Mouse (Mus musculus): ENCODE measurements around the gene Dbnl. TPM values are rescaled to one million over a fixed set of nuclear protein-coding genes. Genes with fewer than 3 reads are reported as not detected.
"Not testable (repeated sequence)": the region's sequence is repeated elsewhere in the genome, so short reads cannot be mapped to it uniquely, and the experiment has no call there.

The Dbnl gene
- polyA plus RNA-seq, 1 experiment from 2014 or later: 116 TPM

DNA sequence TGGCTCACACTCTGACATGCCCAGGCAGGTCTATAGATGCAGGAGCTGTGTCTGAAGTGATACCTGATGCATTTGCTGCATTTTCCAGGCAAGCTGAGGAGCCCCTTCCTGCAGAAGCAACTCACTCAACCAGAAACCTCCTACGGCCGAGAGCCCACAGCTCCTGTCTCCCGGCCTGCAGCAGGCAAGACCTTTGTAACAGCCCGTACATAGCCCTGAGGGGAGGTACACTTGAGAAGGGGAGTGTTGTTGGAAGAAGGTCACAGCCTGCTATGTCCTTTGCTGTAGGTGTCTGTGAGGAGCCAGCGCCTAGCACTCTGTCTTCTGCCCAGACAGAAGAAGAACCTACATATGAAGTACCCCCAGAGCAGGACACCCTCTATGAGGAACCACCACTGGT, 9.6 kb downstream of the Dbnl start:
- no peaks in the 10 kb centered on the region for H3K27me3 ChIP-seq
- H3K9me3 ChIP-seq (replicated peaks): no peaks in the 10 kb centered on the region
- ATAC-seq (replicated peaks; ENCODE audit: low FRiP score): no peak
- no peak overlapping the region for H3K27ac ChIP-seq
- H3K36me3 ChIP-seq: peaks cover 84% of the 10 kb centered on the region
- peaks cover 8% of the 10 kb centered on the region; the same call in 1 of the 2 replicates for H3K4me1 ChIP-seq
- H3K4me2 ChIP-seq: no peak overlapping the region
- 76% methylated on average over 5 of the region's 5 CpGs for WGBS
- no peak overlapping the region for H3K4me3 ChIP-seq (replicated peaks)
- no peak overlapping the region for H3K9ac ChIP-seq

DNA sequence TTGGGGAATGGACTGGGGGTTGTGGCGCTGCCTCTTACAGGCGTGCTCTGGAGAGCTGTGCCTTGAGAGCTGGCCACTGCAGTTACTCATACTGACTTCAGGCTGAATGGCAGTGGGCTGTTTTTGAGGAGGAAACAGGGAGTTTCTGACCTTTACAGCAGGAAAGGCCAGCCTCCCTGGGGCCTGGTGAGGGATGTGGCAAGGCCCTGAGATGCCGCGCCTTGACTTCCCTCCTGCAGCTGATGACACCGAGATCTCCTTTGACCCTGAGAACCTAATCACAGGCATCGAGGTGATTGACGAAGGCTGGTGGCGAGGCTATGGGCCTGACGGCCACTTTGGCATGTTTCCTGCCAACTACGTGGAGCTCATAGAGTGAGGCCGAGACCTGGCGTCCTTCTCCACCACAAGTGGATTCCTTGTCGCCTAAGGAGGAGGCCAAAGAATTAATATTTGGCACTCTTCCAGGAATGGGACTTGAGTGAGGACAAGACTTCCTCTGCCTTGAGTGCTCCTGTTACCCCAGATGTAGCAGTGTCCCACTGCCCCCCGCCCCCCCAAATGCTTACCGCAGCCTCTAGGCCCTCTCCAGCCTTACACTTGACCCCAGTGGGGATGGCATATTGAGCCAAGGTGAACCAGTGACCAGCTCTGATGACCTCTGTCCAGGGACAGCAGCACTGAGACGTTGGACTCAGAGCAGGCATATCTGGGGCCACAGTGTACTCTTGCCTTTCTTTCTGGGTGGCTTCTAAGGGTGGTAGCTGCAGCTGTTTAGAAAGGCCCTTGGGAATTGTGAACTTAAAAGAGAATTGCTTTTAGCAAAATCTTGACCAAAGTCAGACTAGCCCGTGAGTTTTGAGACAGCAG, 11.6 kb downstream of the Dbnl start:
- H3K9ac ChIP-seq: no peak overlapping the region
- no peak overlapping the region for H3K4me3 ChIP-seq (replicated peaks)
- H3K4me1 ChIP-seq: peaks cover 18% of the 10 kb centered on the region; the same call in 1 of the 2 replicates
- no peak overlapping the region for H3K4me2 ChIP-seq
- H3K9me3 ChIP-seq (replicated peaks): no peaks in the 10 kb centered on the region
- H3K36me3 ChIP-seq: peaks cover 66% of the 10 kb centered on the region
- no peaks in the 10 kb centered on the region for H3K27me3 ChIP-seq
- no peak for ATAC-seq (replicated peaks; ENCODE audit: low FRiP score)
- 79% methylated on average over 17 of the region's 17 CpGs for WGBS
- no peak overlapping the region for H3K27ac ChIP-seq

DNA sequence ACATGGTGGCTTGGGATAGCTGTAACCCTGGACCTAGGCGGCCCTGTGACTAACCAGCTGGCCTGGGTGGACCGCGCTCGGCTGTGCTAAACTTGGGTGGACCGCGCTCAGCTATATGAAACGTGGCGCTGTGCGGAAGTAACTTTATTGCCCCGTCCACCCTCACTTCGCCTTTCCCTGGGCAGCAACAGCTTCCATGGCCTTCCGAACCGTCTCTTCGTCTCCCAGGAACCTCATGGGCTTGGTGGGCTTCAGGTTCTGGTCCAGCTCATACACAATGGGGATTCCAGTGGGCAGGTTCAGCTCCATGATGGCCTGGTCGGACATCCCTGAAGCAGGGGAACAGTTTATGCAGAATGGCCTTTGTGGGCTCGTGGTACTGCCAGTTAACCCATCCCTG, 13.2 kb downstream of the Dbnl start:
- no peaks in the 10 kb centered on the region for H3K27me3 ChIP-seq
- no peak overlapping the region for H3K4me3 ChIP-seq (replicated peaks)
- no peak overlapping the region for H3K4me2 ChIP-seq
- H3K9ac ChIP-seq: no peak overlapping the region
- H3K9me3 ChIP-seq (replicated peaks): no peaks in the 10 kb centered on the region
- peaks cover 18% of the 10 kb centered on the region; the same call in 1 of the 2 replicates for H3K4me1 ChIP-seq
- WGBS: 91% methylated on average over 16 of the region's 16 CpGs
- ATAC-seq (replicated peaks; ENCODE audit: low FRiP score): no peak
- no peak overlapping the region for H3K27ac ChIP-seq
- H3K36me3 ChIP-seq: peaks cover 50% of the 10 kb centered on the region

GRCm38 (mm10) chr11:5802005-5802404, 13.7 kb downstream of the Dbnl start:
- no peak; the same call in 1 of the 2 replicates for ATAC-seq (replicated peaks; ENCODE audit: low FRiP score)

GRCm38 (mm10) chr11:5802457-5803217, 14.3 kb downstream of the Dbnl start:
- no peak for ATAC-seq (replicated peaks; ENCODE audit: low FRiP score)
- Histone ChIP-seq H3K27ac (peak overlapping the region; percentile 45; the same call in 1 of the 2 replicates), H3K4me1 (peaks cover 18% of the 10 kb centered on the region; the same call in 1 of the 2 replicates), H3K36me3 (peaks cover 39% of the 10 kb centered on the region), H3K27me3 (no peaks in the 10 kb centered on the region), H3K4me2 (no peak overlapping the region), H3K9ac (no peak overlapping the region), H3K9me3 (replicated peaks) (no peaks in the 10 kb centered on the region), H3K4me3 (replicated peaks) (no peak overlapping the region)
- 69% methylated on average over 8 of the region's 8 CpGs for WGBS

More at GRCm38 (mm10) chr11:5802005-5802404, 13.7 kb downstream of the Dbnl start:
- H3K27me3 ChIP-seq: no peaks in the 10 kb centered on the region
- no peaks in the 10 kb centered on the region for H3K9me3 ChIP-seq (replicated peaks)
- H3K27ac ChIP-seq: 0 out of 2 replicates have a peak overlapping the region, but pooled peaks have one; percentile 45
- no peak overlapping the region for H3K4me2 ChIP-seq
- no peak overlapping the region for H3K4me3 ChIP-seq (replicated peaks)
- no peak overlapping the region for H3K9ac ChIP-seq
- peaks cover 45% of the 10 kb centered on the region for H3K36me3 ChIP-seq
- peaks cover 18% of the 10 kb centered on the region; the same call in 1 of the 2 replicates for H3K4me1 ChIP-seq
- 63% methylated on average over 12 of the region's 12 CpGs for WGBS

DNA sequence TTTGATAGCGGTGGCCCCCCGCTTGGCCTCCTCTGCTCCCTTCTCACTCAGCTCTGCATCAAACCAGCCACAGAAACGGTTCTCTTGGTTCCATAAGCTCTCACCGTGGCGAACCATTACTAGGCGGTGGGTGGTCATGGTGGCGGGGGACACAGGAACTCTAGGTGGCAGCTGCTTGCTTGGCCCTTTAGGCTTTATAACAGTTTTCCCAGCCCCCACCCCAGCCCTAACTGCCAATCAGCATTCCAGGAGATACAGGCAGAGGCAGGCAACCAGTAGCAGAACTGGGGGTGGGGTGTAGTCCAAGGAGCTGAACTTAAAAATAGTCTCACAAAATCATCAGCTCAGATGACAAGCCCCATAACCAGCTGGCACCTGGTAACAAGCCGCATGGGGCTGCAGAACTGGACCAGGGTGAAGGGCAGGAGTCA, 15.3 kb downstream of the Dbnl start, which contains the start of gene Pgam2:
Pgam2 (minus strand) TSS at position 183 of the 431 bp plus-strand sequence.
- no peak for ATAC-seq (replicated peaks; ENCODE audit: low FRiP score)
- H3K4me1 ChIP-seq: peaks cover 18% of the 10 kb centered on the region; the same call in 1 of the 2 replicates

DNA sequence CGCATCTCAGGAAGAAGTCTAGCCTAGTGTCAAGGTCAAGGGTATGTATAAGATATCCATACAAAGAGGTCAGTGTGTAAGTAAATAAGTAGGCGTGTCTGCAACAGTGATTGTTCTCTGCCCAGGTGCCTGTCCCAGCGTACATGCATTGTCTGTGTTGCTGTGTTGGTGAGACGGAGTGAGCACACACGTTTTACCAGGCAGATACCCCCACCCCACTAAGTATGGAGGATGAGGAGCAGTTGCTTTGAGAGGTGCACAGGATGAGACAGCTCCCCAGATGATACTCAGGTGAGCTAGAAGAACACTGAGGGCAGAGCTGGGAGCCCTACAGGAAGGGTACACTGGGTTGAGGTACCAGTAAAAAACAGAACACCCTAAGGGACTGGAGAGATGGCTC, 15.9 kb downstream of the Dbnl start:
- Histone ChIP-seq H3K27ac (no peak overlapping the region), H3K9ac (no peak overlapping the region), H3K27me3 (no peaks in the 10 kb centered on the region), H3K4me2 (no peak overlapping the region), H3K36me3 (peaks cover 25% of the 10 kb centered on the region), H3K4me1 (peaks cover 18% of the 10 kb centered on the region; the same call in 1 of the 2 replicates), H3K4me3 (replicated peaks) (no peak overlapping the region), H3K9me3 (replicated peaks) (no peaks in the 10 kb centered on the region; the same call in 1 of the 2 replicates)
- no peak for ATAC-seq (replicated peaks; ENCODE audit: low FRiP score)
- WGBS: 73% methylated on average over 5 of the region's 5 CpGs

More for the DNA sequence above, 15.3 kb downstream of the Dbnl start, which contains the start of gene Pgam2:
- Histone ChIP-seq H3K36me3 (peaks cover 31% of the 10 kb centered on the region), H3K27ac (peak within 1 kb of the TSS; percentile 45; the same call in 1 of the 2 replicates), H3K4me3 (replicated peaks) (no peak within 1 kb of the TSS), H3K27me3 (no peaks in the 10 kb centered on the region), H3K4me2 (no peak within 1 kb of the TSS), H3K9ac (no peak within 1 kb of the TSS), H3K9me3 (replicated peaks) (no peaks in the 10 kb centered on the region; the same call in 1 of the 2 replicates)
- WGBS: 47% methylated on average over 8 of the region's 8 CpGs

- no peak overlapping the region for H3K4me2 ChIP-seq
- no peaks in the 10 kb centered on the region; the same call in 1 of the 2 replicates for H3K9me3 ChIP-seq (replicated peaks)
- 86% methylated on average over 3 of the region's 3 CpGs for WGBS
- peaks cover 18% of the 10 kb centered on the region; the same call in 1 of the 2 replicates for H3K4me1 ChIP-seq
- no peak overlapping the region for H3K4me3 ChIP-seq (replicated peaks)
- H3K9ac ChIP-seq: no peak overlapping the region
- no peak for ATAC-seq (replicated peaks; ENCODE audit: low FRiP score)
- H3K36me3 ChIP-seq: peaks cover 10% of the 10 kb centered on the region
- no peaks in the 10 kb centered on the region for H3K27me3 ChIP-seq
- H3K27ac ChIP-seq: no peak overlapping the region
Observed at GRCm38 (mm10) chr11:5805711-5806110, 17.4 kb downstream of the Dbnl start.

GRCm38 (mm10) chr11:5807956-5808355, 19.7 kb downstream of the Dbnl start:
- ATAC-seq (replicated peaks; ENCODE audit: low FRiP score): no peak
- Histone ChIP-seq H3K27me3 (no peaks in the 10 kb centered on the region), H3K9ac (no peak overlapping the region), H3K4me1 (peaks cover 9% of the 10 kb centered on the region; the same call in 1 of the 2 replicates), H3K36me3 (no peaks in the 10 kb centered on the region), H3K4me2 (no peak overlapping the region), H3K9me3 (replicated peaks) (no peaks in the 10 kb centered on the region; the same call in 1 of the 2 replicates), H3K4me3 (replicated peaks) (no peak overlapping the region), H3K27ac (no peak overlapping the region)
- 88% methylated on average over 9 of the region's 9 CpGs for WGBS

- not testable (repeated sequence) for H3K36me3 ChIP-seq; H3K4me2 ChIP-seq; H3K4me3 ChIP-seq (replicated peaks); H3K9ac ChIP-seq; H3K27me3 ChIP-seq; H3K9me3 ChIP-seq (replicated peaks); H3K4me1 ChIP-seq; H3K27ac ChIP-seq; ATAC-seq (replicated peaks; ENCODE audit: low FRiP score)
- 83% methylated on average over 4 of the region's 4 CpGs for WGBS
Observed at GRCm38 (mm10) chr11:5809487-5809886, 21.2 kb downstream of the Dbnl start.

DNA sequence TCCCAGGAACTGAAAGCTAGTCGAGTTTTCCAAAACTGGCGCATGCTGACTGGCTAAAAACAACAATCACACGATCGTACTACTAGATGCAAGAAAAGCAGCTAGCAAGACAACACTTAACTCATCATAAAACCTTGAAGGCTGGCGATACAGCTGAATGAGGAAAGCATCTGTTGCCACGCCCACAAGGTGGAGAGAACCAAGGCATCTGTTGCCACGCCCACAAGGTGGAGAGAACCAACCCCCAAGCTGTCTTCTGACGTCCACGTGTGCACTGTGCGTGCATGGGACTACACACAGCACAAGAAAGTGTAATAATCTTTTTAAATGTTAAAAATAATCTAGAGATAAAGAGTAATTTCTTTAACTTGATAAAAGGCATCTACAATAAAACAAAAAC, 25.1 kb downstream of the Dbnl start:
- Histone ChIP-seq H3K4me3 (replicated peaks) (no peak overlapping the region), H3K4me1 (no peaks in the 10 kb centered on the region), H3K36me3 (no peaks in the 10 kb centered on the region), H3K27ac (no peak overlapping the region), H3K27me3 (no peaks in the 10 kb centered on the region), H3K9ac (no peak overlapping the region), H3K9me3 (replicated peaks) (no peaks in the 10 kb centered on the region), H3K4me2 (no peak overlapping the region)
- no peak for ATAC-seq (replicated peaks; ENCODE audit: low FRiP score)
- 79% methylated on average over 10 of the region's 10 CpGs for WGBS
